Mouse (Mus musculus): Measurements from ENCODE around the gene Tmem248.

Tmem248 gene

DNA sequence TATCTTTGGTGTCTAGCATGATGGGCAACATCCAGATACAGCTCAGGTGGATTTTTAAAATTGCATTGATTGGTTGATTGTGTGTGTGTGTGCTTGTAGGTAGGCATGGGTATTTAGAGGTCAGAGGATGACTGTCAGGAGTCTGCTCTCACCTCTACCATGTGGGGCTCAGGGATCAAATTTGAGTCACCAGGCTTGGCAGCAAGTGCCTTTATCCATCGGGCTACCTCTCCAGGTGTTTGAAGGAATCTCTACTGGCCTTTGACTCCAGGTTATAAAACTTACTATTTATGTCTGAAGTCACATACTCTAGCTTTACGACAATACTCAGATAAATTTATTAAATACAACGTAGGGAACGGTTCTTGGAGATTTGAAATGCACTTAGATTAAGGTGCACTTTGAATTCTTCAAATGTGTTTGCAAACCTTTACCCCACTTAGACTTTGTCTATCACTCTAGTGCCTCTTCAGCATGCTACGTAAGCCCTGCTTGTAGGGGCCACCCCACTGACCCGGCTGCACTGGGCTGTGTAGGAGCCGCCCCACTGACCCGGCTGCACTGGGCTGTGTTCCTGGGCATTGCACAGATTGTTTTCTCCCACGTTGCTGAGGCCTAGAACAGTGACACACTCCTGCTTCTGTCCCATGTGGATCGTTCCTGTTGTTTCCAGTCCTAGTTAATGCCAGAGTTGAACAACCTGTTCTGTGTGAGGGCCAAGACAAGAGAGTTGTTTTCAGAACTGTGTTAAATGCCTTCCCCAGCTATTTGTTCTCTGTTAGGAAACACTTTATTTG lies 16.4 kb upstream of the Tmem248 start:
- DNase-seq (ENCODE audit: low read depth, low spot score) = no peak

DNA sequence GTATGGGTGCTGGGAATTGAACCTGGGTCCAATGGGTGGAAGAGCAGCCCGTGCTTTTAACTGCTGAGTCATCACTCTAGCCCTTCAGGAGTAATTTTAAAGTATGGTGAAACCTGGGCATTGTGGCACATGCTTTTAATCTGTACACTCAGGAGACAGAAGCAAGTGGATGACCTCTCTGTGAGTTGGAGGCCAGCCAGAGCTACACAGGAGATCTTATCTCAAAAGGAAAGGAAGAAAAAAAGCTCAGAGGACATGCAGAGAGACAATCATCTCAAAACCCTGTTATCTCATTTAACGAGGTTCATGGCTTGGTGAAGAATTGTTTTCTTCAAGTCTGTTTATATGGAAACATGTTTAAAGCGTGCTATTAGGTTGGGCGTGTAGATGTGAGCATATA lies 12.9 kb upstream of the Tmem248 start:
- no peak for DNase-seq (ENCODE audit: low read depth, low spot score)

DNA sequence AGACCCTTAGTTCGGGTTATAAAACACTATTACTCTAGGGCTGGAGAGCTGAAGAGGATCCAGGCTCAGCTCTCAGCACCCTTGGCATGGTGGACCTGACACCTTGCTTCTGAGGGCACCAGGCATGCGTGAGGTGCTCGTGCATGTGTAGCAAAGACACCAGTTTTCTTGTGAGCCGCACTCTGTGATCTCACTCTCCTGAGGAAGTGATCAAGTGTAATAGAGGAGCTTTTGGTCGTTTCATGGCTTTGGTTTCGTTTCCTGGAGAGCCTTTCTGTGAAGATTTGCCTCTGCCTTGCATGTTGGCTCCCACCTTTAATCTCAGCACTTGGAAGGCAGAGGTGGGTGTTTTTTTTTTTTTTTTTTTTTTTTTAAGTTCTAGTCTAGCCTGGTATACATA lies 12.3 kb upstream of the Tmem248 start:
- DNase-seq (ENCODE audit: low read depth, low spot score) = no peak

DNA sequence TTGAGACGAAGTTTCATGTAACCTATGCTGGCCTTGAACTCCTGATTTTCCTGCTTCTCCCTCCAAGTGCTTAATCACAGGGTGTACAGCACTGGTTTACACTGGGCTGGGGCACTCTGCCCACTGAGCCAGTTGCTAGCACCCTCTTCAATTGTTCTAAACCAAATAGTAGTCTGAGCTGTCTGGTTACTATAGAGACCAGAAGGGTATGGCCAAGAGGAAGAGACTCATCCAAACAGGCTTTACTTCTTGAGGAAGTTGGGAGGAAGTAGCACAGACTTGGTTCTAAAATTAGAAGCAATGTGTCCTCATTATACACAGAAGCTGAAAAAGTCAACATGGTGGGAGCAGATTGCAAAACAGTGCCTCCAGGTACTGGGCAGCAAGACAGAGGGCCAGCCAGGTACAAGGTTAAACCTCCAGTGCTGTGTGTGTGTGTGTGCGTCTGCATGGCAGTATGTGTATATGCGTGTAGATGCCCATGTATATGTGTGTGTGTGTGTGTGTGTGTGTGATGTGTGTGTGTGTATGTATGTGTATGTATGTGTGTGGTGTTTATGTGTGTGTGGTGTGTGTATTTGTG lies 11.3 kb upstream of the Tmem248 start:
- no peak for DNase-seq (ENCODE audit: low read depth, low spot score)

DNA sequence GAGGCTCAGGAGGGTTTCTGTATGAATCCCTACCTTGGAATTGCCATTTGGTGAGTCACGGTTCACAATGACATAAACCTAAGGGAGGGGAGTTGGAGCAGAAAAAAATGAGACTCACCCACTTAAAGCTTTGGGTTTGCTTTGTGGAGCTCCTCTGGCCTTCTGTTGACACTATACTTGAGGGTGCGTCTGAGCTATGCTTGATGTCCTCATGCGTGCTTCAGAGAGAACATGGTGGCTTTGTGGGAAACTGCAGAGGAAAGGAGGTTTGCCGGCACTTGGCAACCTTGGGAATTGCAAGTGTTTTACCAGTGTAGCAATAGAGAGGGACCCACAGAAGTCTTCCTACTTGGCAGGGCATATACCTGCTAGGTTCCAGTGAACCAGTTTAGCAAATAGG lies 9.6 kb upstream of the Tmem248 start:
- DNase-seq (ENCODE audit: low read depth, low spot score) = no peak

DNA sequence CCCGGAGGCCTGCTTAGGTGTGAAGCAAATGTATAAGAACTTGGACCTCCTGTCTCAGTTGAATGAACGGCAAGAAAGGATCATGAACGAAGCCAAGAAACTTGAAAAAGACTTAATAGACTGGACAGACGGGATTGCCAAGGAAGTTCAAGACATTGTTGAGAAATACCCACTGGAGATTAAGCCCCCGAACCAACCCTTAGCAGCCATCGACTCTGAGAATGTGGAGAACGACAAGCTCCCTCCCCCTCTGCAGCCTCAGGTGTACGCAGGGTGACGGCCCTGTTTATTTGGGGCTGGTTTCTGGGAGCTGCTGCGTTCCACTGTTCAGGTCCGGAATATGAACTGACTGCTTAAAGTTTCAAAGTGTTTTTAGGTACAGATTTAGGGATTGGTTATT lies 3.9 kb upstream of the Tmem248 start:
- no peak for DNase-seq (ENCODE audit: low read depth, low spot score)

DNA sequence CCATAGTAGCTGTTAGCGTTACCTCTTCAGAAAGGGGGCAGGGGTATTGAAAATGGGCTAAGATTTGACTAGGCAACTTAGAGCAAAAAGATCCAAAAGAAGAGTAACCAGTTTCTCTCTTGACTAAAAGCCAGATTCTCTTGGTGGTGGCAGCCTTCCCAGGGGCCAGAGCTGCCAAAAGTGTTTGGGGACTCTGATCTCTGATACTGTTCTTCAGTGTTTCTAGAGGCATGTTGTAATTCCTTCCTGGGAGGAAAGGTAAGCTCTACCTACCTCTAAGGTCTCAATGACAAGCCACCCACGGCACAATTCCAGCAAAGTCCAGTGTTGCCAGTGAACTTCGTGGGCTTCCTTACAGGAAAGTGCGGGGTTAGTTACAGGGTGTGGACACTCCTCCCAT lies 525 bp downstream of the Tmem248 start:
- DNase-seq (ENCODE audit: low read depth, low spot score) = no peak

DNA sequence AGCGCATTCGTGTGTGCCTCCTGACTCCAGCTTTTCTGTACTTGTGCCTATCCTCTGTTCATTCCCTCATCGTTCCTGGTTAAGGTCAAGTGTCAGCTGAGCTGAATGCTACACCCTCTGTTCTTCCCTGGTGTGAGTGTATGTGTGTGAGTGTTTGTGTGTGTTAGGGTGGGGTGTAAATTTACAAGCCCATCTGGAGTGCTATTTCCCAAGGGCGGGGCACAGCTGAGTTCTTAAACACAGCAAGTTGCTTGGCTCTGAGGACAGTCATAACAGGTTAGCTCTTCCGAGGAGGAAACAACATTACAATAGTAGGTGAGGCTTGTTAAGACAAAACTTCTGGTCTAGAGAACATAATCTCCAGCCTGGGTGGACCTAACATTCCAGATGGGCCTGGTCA lies 1.5 kb downstream of the Tmem248 start:
- DNase-seq (ENCODE audit: low read depth, low spot score) = no peak

DNA sequence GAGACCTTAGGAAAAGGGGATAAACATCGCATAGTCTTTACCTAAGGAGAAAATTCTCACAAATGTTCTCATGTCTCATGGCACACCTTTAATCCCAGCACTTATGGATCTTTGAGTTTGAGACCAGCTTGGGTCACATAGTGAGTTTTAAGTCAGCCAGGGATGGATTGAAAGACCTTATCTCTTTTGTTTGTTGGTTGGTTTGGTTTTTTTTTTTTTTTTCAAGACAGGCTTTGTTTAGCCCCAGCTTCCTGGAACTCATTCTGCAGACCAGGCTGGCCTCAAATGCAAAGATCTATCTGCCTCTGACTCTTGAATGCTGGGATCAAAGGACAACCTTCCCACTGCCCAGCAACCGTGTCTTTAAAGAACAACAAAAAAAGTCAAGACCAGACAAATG lies 4.4 kb downstream of the Tmem248 start:
- DNase-seq (ENCODE audit: low read depth, low spot score) = no peak

DNA sequence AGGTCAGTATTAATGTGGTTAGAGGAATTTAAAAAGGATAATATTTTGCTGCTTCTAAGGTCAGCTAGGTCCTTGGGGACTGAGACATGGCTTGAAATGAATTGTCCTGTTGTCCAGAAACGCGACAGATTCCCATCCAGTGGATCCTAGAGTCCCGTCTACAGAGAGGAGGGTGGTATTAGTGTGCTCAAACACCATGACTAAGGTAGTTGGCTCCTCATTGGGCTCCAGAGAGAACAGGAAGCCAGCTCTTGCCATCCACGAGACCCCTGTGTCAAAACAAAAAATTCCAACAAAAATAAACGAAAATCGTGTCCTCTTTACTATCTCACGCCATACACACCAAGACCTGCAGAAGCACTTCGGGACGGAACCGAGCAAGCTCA lies 4.9 kb downstream of the Tmem248 start:
- DNase-seq (ENCODE audit: low read depth, low spot score) = no peak

DNA sequence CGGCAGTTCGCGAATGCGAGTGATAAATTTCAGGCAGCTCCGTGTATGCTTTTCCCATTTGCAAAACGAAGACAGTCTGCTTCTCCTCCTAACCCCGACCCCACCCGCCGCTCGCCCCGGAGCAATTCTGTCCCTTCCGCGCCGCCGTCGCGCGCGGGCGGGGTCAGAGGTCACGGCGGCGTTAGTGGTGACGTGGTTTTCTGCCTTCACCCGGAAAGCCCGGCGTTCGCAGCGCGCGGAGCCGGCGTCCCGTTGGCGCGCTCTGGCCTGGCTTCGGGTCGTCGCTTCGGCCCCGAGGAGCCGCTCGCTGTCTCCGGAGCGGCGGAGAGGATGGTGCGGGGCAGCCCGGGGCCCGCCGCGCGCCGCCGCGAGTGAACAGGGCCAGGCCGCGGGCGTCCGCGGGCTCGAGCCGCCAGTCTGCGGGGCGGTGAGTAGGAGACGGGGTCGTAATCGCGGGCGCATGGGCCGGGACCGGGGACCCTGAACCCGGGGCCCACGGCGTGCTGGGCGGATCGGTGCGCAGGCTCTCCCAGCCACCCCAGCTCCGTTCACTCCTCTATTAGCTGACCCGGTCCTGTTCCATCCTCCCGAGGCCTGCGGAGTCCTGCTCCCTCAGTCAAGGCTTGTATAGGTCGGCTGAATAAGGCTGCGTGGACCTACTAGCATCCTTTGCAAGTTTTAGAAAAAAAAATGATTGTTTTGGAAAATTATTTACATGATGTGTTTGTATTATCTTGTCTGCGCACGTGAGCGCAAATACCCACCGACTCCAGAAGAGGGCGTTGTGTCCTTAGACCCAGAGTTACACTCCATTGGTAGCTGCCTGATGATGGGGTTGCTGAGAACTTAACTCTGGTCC lies 5.5 kb downstream of the Tmem248 start:
- DNase-seq (ENCODE audit: low read depth, low spot score) = peak; percentile 94

DNA sequence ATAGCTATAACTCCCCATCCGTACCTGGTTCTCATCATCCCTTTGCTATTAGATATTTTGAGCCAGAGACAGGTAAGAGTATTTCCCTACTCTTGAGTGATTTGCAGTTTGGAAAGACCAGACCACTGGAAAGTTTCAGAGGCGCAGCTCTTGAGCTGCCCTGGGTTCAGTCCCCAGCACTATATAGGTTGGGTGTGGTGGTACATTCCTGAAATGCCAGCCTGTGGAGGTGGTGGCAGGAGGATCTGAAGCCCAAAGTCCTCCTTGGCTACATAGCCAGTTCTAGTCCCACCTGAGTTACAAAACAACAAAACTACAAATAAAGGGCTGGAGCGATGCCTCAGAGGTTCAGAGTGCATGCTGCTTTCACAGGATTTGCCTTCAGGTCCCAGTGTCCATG lies 9.9 kb downstream of the Tmem248 start:
- DNase-seq (ENCODE audit: low read depth, low spot score) = no peak

DNA sequence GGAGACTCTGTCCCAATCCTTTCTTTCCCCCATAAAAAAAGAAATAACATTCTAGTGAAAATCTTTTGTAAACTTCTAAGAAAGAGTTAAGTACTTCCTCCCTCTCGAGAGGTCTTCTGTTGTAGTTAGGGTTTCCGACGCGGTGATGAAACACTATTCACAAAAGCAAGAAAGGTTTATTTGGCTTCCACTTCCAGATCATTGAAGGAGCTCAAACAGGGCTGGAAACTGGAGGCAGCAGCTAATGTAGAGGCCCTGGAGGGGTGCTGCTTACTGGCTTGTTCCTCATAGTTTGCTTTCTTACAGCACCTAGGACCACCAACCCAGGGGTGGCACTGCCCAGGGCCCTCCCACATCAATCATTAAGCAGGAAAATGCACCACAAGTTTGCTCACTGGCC lies 11.2 kb downstream of the Tmem248 start:
- no peak for DNase-seq (ENCODE audit: low read depth, low spot score)

DNA sequence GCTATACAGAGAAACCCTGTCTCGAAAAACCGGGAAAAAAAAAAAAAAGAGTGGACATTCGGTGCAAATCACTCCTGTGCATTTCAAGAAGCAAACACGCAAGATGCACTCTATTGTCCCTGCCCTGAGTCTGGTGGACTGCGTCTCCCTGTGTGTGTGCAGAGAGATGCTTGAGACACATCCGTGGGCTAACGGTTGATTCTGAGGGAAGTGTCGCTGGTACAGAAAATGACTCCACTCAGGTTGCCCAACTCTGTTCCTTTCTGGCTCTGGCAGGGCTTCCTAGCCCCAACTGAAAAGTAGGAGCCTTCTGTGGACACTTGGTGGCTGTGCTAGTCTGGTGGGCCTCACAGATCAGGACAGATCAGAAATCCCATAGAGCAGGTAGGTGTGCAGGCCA lies 19.4 kb downstream of the Tmem248 start:
- DNase-seq (ENCODE audit: low read depth, low spot score) = no peak

DNA sequence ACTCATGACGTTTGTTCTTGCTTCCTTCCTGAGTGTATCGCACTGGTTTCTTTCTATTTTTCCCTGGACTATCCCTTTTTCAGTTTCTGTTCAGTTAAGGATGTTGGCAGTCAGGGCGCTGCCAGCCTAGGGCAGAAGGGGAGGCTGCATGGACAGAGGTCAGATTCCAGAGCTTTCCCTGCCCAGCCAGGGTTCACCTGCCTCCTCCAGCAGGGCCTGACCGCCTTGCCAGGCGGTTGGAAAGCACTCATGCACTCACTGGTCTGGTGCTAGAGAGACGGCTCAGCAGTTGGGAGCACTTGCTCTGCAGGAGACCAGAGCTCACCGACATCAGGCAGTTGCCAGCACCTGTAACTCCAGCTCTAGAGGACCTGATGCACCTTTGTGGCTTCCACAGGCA lies 22.4 kb downstream of the Tmem248 start:
- no peak for DNase-seq (ENCODE audit: low read depth, low spot score)

DNA sequence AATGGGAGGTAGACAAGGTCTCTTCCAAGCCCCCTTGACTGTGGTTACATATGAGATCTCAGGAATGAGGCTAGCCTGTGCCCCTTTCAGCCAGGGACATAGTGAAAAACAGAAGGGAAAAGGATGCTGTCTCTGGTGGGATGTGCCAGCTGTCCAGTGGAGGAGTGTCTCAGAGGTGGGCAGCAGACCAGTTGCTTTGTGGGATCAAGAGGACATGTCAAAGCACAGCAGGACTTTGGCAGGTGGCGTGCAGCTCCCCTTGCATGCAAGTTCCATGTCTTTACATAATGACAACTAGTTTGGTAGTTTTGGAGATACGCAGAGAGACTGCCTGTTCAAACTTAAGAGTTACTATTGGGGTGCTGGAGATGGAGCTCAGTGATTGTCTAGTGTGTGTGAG lies 23.0 kb downstream of the Tmem248 start:
- DNase-seq (ENCODE audit: low read depth, low spot score) = no peak

DNA sequence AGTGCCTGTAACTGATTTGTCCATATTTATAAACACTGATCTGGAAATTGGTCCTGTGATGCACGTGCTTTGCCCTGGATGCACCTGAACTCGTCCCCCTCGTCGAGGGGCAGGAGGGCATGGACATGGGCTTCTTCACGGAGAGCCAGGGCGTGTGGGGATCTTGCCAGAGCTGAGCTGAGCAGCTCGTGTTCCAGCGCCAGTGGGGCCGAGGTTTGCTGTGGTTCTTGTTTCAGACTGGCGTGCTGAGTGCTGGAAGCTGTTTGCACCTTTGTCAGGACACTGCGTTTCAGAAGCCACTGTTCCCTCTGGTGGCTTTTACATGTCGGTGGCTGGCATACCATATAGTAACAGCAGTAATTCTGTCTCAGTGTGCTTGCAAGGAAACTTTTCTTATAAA lies 24.5 kb downstream of the Tmem248 start:
- DNase-seq (ENCODE audit: low read depth, low spot score) = no peak

DNA sequence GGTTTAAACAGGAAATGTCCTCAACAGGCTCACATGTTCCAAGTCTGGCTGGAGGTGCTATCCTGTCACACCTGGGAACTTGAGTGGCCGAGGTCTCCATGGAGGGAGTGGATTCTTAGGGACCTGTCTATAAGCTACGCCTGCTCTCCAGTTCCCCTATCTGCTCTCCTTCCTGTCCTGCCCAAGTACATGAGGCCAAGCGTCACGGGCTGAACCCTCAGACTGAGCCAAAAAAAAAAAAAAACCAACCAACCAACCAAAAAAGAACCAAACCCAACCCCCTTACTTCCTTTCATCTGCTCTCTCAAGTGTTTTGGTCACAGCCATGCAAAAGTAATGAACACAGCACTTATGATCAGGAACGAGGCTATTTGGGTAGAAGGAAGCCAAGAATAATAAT lies 30.9 kb downstream of the Tmem248 start:
- DNase-seq (ENCODE audit: low read depth, low spot score) = no peak

DNA sequence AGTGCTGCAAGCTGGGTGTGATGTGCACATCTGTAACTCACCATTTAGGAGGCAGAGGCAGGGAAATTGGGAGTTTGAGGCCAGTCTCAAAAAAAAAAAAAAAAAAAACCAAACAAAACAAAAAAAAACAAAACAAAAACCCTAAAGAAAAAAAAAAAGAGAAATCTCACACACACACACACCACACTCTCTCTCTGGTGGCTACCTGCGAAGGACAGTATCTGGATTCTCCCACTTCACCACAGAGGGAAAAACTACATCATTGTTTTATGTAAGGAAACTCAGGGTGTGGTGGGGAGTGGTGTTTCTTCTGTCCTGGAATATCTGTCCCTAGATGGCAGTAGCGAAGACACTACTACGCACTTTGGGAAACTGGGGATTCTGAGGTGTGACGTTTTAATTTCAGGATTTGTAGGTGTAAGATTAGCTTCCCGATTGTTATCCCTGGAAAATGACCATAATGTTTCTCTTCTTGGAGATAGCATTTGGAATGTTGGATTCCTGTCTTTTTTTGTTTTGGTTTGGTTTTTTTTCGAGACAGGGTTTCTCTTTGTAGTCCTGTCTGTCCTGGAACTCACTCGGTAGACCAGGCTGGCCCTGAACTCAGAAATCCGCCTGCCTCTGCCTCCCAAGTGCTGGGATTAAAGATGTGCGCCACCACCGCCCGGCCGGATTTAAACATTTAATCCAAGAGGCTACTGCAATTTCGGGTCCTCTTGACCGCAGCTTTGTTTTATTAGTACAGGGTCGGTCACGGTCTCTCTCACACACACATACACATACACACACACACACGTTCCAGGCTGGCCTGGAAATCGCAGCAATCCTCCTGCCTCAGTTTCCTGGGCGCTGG lies 37.5 kb downstream of the Tmem248 start:
- DNase-seq (ENCODE audit: low read depth, low spot score) = peak; percentile 88

DNA sequence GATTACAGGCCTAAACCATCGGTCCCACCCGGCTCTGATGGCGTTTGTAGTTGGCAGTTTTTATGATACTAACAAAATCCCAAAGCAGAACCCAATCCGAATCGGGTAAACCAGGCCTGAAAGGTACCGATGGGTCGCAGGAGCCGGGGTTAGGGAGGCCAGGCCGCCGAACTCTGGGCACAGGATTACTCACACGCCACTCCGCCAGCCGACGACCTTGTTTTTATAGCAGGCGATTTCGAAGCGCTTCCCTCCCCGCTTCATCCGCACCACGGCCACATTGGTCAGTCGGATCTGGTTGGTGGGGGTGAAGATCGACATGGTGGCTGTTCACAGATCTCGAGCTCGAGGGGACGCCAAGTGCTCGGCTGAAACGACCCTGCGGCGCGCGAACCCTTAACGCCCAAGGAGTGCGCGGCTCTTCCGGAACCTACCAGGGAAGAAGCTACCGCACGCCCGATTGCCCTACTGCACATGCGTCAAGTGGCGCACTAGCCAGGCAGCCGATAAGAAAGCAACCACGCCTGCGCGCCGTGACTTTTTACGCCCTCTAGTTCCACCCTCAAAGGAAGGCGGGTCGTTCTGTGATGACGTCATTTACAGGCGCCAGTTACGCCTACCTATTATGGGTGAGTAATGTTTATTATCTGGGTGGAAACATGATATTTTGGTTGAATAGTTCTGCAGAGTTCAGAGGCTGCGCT lies 38.3 kb downstream of the Tmem248 start, which contains the start of the genes Sbds and Tyw1:
Gene Sbds (minus strand): TSS at position 514 of the 704 bp plus-strand sequence.
Gene Tyw1 (plus strand): TSS at position 603 of the 704 bp plus-strand sequence.
- peak; percentile 100 for DNase-seq (ENCODE audit: low read depth, low spot score)

Measured in brain, adult 2 months (tissue).